In genomic region chr1:73026157-73026556, GRCm38 (mm10) we compare ENCODE assay signal across 32 mouse cellular contexts. TPM values are rescaled to one million over a fixed set of nuclear protein-coding genes. Genes with fewer than 3 reads are reported as not detected.
"Had no signal": no experiment of that assay in that cellular context is flagged by ENCODE, and none has a peak within 500 bp of the region (broad histone marks: within the 10 kb centered on the region; RNA-seq: fewer than 3 reads in every experiment).

No protein-coding gene starts in this region.

- H3K4me3 ChIP-seq: layer of hippocampus, adult 2 months; left cerebral cortex, adult 2 months; limb, embryonic 12.5 days; limb, embryonic 15.5 days; megakaryocyte, embryonic 14.5 days; midbrain, embryonic 10.5 days; midbrain, embryonic 13.5 days; neural tube, embryonic 13.5 days; stomach, embryonic 15.5 days had no signal

- H3K9me3 ChIP-seq: limb, embryonic 12.5 days; limb, embryonic 15.5 days; midbrain, embryonic 10.5 days; midbrain, embryonic 13.5 days; neural tube, embryonic 13.5 days; stomach, embryonic 15.5 days had no signal

- DNase-seq: kidney, adult 18-20 months; kidney, postnatal 25 days; layer of hippocampus, adult 9-11 months; layer of hippocampus, postnatal 36 days; retina, postnatal 1 day; right cerebral cortex, postnatal 25 days; spleen, adult 18-20 months; thymus, postnatal 25 days had no signal

- H3K27ac ChIP-seq: hindbrain, postnatal 0 days; kidney, postnatal 0 days; layer of hippocampus, adult 2 months; left cerebral cortex, adult 2 months; limb, embryonic 12.5 days; limb, embryonic 15.5 days; midbrain, embryonic 10.5 days; midbrain, embryonic 13.5 days; neural tube, embryonic 13.5 days had no signal

- ATAC-seq: hindbrain, postnatal 0 days; inflammation-experienced regulatory T-cells, adult 6 months; intestine, embryonic 16.5 days; midbrain, embryonic 13.5 days; midbrain, embryonic 16.5 days had no signal

- H3K4me2 ChIP-seq: limb, embryonic 12.5 days; limb, embryonic 15.5 days; midbrain, embryonic 13.5 days; neural tube, embryonic 13.5 days; stomach, embryonic 15.5 days had no signal

- H3K27me3 ChIP-seq: limb, embryonic 15.5 days; megakaryocyte, embryonic 14.5 days; midbrain, embryonic 13.5 days; neural tube, embryonic 13.5 days; stomach, embryonic 15.5 days had no signal

- H3K9ac ChIP-seq: limb, embryonic 12.5 days; limb, embryonic 15.5 days; midbrain, embryonic 13.5 days; neural tube, embryonic 13.5 days; stomach, embryonic 15.5 days had no signal

- H3K36me3 ChIP-seq: limb, embryonic 12.5 days; limb, embryonic 15.5 days; midbrain, embryonic 10.5 days; midbrain, embryonic 13.5 days; neural tube, embryonic 13.5 days; stomach, embryonic 15.5 days had no signal

- H3K4me1 ChIP-seq: limb, embryonic 12.5 days; limb, embryonic 15.5 days; megakaryocyte, embryonic 14.5 days; midbrain, embryonic 13.5 days; neural tube, embryonic 13.5 days; stomach, embryonic 15.5 days had no signal

RNA-seq across cellular contexts. Expression of gene Tnp1, which starts 10.4 kb away (rescaled TPM):
- total RNA-seq: hindbrain, postnatal 0 days; layer of hippocampus, adult 2 months; layer of hippocampus, postnatal 36 days; left cerebral cortex, adult 2 months; left cerebral cortex, postnatal 10 days; left cerebral cortex, postnatal 36 days; neutrophil, adult 5-6 weeks had no signal
- polyA plus RNA-seq: hindbrain, postnatal 0 days; inflammation-experienced regulatory T-cells, adult 6 months; intestine, embryonic 16.5 days; kidney, embryonic 14.5 days; kidney, postnatal 0 days; large intestine, adult 2 months; limb, embryonic 12.5 days; limb, embryonic 15.5 days; lung, adult 2 months; lung, postnatal 0 days; midbrain, embryonic 10.5 days; midbrain, embryonic 13.5 days; midbrain, embryonic 16.5 days; myocyte; neural tube, embryonic 13.5 days; stomach, embryonic 15.5 days; thymus, postnatal 0 days; urinary bladder, adult 2 months had no signal
